Mouse (Mus musculus) erythroblast, embryonic 14.5 days (primary cell): ENCODE data around the gene Large1.

ENCODE experiments used
- GATA1 ChIP-seq: IDR thresholded peaks from 2 replicates; pipeline ENCODE4 v1.6.1; 2012; ENCODE audit warnings: low read length, inconsistent platforms, mixed read lengths
- TAL1 ChIP-seq: IDR thresholded peaks from 3 replicates; pipeline ENCODE4 v1.6.1; 2012; ENCODE audit warnings: low read length, inconsistent platforms, mixed read lengths

- TF ChIP-seq TAL1 = no peak
- TF ChIP-seq GATA1 = no peak
Measured at GRCm38 (mm10) chr8:72817655-72818349, 535.5 kb downstream of the Large1 start.
